Mouse (Mus musculus) neutrophil, adult 5-6 weeks (primary cell): Measurements from ENCODE around the gene Oser1. TPM values are rescaled to one million over a fixed set of nuclear protein-coding genes. Genes with fewer than 3 reads are reported as not detected.

Source experiments
- ATAC-seq: fragments of 151-379, 151-347 bp; 2 replicates; pipeline ENCODE4 v1.8.0; 2017; ENCODE audit warnings: mild to moderate bottlenecking, moderate TSS enrichment; ENCODE audit not compliant: insufficient number of reproducible peaks, poor library complexity, low FRiP score, severe bottlenecking; ENCODE audit errors: extremely low read depth
- total RNA-seq: library from RNA; stranded (forward); fragments of 200-1000 nt; gene quantifications from 2 replicates; pipeline ENCODE4 v1.2.3, GENCODE M21; 2017

Gene Oser1
- total RNA-seq, 1 experiment from 2014 or later: 63.2 TPM

GRCm38 (mm10) chr2:163372627-163373026 is 51.9 kb downstream of the Oser1 start:
- ATAC-seq: no peak

- no peak for ATAC-seq
Measured at GRCm38 (mm10) chr2:163370175-163370574, 54.3 kb downstream of the Oser1 start.

GRCm38 (mm10) chr2:163364785-163365541 is 59.5 kb downstream of the Oser1 start:
- no peak for ATAC-seq

GRCm38 (mm10) chr2:163362940-163363921 is 61.3 kb downstream of the Oser1 start:
- no peak for ATAC-seq

GRCm38 (mm10) chr2:163360858-163361623 is 63.5 kb downstream of the Oser1 start:
- ATAC-seq: no peak

- no peak for ATAC-seq
Measured at GRCm38 (mm10) chr2:163359253-163359652, 65.2 kb downstream of the Oser1 start.

GRCm38 (mm10) chr2:163358662-163359061 is 65.8 kb downstream of the Oser1 start:
- ATAC-seq: no peak

- ATAC-seq: no peak
Measured at GRCm38 (mm10) chr2:163356113-163356840, 68.2 kb downstream of the Oser1 start.

Other genes starting within 250 kb of the Oser1 start
- not detected in 2 replicates for gene Tox2, start 221.6 kb downstream of the Oser1 start, total RNA-seq
- not detected in 2 replicates for gene Jph2, start 26.7 kb downstream of the Oser1 start, total RNA-seq
- not detected in 2 replicates for gene Gdap1l1, start 13.8 kb upstream of the Oser1 start, total RNA-seq
- 3.1 and 3.2 TPM in 2 replicates for gene Fitm2, start 47.9 kb upstream of the Oser1 start, total RNA-seq
- not detected in 2 replicates for gene R3hdml, start 67.6 kb upstream of the Oser1 start, total RNA-seq
- not detected in 2 replicates for gene Hnf4a, start 82.1 kb upstream of the Oser1 start, total RNA-seq
- 79.6 and 87.1 TPM in 2 replicates for gene Ttpal, start 177.6 kb upstream of the Oser1 start, total RNA-seq
- gene Serinc3, start 220.4 kb upstream of the Oser1 start, total RNA-seq: 754 and 769 TPM in 2 replicates
- gene Pkig, start 233.7 kb upstream of the Oser1 start, total RNA-seq: 93.6 and 95.4 TPM in 2 replicates